Mouse (Mus musculus) brain, adult 2 months (tissue): Measurements from ENCODE around the gene C1qtnf9.

ENCODE experiments used
- DNase-seq: peaks from one replicate; pipeline ENCODE4 v3.0.0; 2011; ENCODE audit warnings: low read depth, low spot score

The C1qtnf9 gene

GRCm38 (mm10) chr14:60784427-60785315 lies 16.7 kb downstream of the C1qtnf9 start, which contains the start of gene Mipep:
Gene Mipep, plus strand, starts transcription at chr14:60784573.
- peak; percentile 97 for DNase-seq

- DNase-seq = peak; percentile 67
These were observed 22.2 kb downstream of the C1qtnf9 start for GRCm38 (mm10) chr14:60790103-60790502.

GRCm38 (mm10) chr14:60796600-60797322 lies 28.8 kb downstream of the C1qtnf9 start:
- DNase-seq = peak; percentile 66

GRCm38 (mm10) chr14:60797596-60797995 lies 29.7 kb downstream of the C1qtnf9 start:
- DNase-seq = no peak

- DNase-seq = no peak
These were observed 30.8 kb downstream of the C1qtnf9 start for GRCm38 (mm10) chr14:60798721-60799120.

- DNase-seq = peak; percentile 70
These were observed 32.1 kb downstream of the C1qtnf9 start for GRCm38 (mm10) chr14:60799762-60800728.

- DNase-seq = no peak
These were observed 34.1 kb downstream of the C1qtnf9 start for GRCm38 (mm10) chr14:60802026-60802425.

GRCm38 (mm10) chr14:60804978-60805377 lies 37.0 kb downstream of the C1qtnf9 start:
- DNase-seq = no peak

- no peak for DNase-seq
These were observed 37.9 kb downstream of the C1qtnf9 start for GRCm38 (mm10) chr14:60805871-60806270.

GRCm38 (mm10) chr14:60806891-60807344 lies 39.0 kb downstream of the C1qtnf9 start:
- peak; percentile 43 for DNase-seq

- DNase-seq = no peak
These were observed 41.9 kb downstream of the C1qtnf9 start for GRCm38 (mm10) chr14:60809881-60810280.

GRCm38 (mm10) chr14:60811547-60811946 lies 43.6 kb downstream of the C1qtnf9 start:
- no peak for DNase-seq

- DNase-seq = no peak
These were observed 47.2 kb downstream of the C1qtnf9 start for GRCm38 (mm10) chr14:60815098-60815497.

GRCm38 (mm10) chr14:60818045-60818444 lies 50.1 kb downstream of the C1qtnf9 start:
- no peak for DNase-seq

GRCm38 (mm10) chr14:60830096-60830495 lies 62.2 kb downstream of the C1qtnf9 start:
- no peak for DNase-seq
